Mouse (Mus musculus): ENCODE data around the gene Pla2g2d. TPM values are rescaled to one million over a fixed set of nuclear protein-coding genes. Genes with fewer than 3 reads are reported as not detected.

Pla2g2d gene
- polyA plus RNA-seq, 1 experiment from 2014 or later, result not detected

- WGBS, result 83% methylated on average over 9 of the region's 9 CpGs
- DNase-seq (ENCODE audit: low spot score), result no peak
- Histone ChIP-seq H3K4me3 (no peak overlapping the region), H3K9me3 (replicated peaks) (no peaks in the 10 kb centered on the region), H3K36me3 (no peaks in the 10 kb centered on the region), H3K27me3 (ENCODE audit: low read depth, poor library complexity, severe bottlenecking) (no peaks in the 10 kb centered on the region), H3K27ac (no peak overlapping the region), H3K4me1 (peaks cover 19% of the 10 kb centered on the region)
These were observed 21.1 kb upstream of the Pla2g2d start for GRCm38 (mm10) chr4:138754432-138754831.

GRCm38 (mm10) chr4:138755439-138755838 lies 20.1 kb upstream of the Pla2g2d start:
- no peak for DNase-seq (ENCODE audit: low spot score)
- Histone ChIP-seq H3K9me3 (replicated peaks) (no peaks in the 10 kb centered on the region), H3K27me3 (ENCODE audit: low read depth, poor library complexity, severe bottlenecking) (no peaks in the 10 kb centered on the region), H3K27ac (no peak overlapping the region), H3K4me1 (peaks cover 19% of the 10 kb centered on the region), H3K4me3 (no peak overlapping the region), H3K36me3 (no peaks in the 10 kb centered on the region)
- 84% methylated on average over 4 of the region's 4 CpGs for WGBS

- H3K27ac ChIP-seq, result no peak overlapping the region
- no peak for DNase-seq (ENCODE audit: low spot score)
- no peaks in the 10 kb centered on the region for H3K27me3 ChIP-seq (ENCODE audit: low read depth, poor library complexity, severe bottlenecking)
- 88% methylated on average over 11 of the region's 11 CpGs for WGBS
- H3K4me1 ChIP-seq, result peaks cover 19% of the 10 kb centered on the region
- H3K36me3 ChIP-seq, result no peaks in the 10 kb centered on the region
- H3K4me3 ChIP-seq, result no peak overlapping the region
- H3K9me3 ChIP-seq (replicated peaks), result no peaks in the 10 kb centered on the region
These were observed 19.6 kb upstream of the Pla2g2d start for GRCm38 (mm10) chr4:138755983-138756382.

- H3K36me3 ChIP-seq, result no peaks in the 10 kb centered on the region
- peak within 1 kb of the TSS; percentile 40 for H3K27ac ChIP-seq
- H3K4me3 ChIP-seq, result no peak within 1 kb of the TSS
- no peak for DNase-seq (ENCODE audit: low spot score)
- peaks cover 19% of the 10 kb centered on the region for H3K4me1 ChIP-seq
- no peaks in the 10 kb centered on the region for H3K9me3 ChIP-seq (replicated peaks)
- H3K27me3 ChIP-seq (ENCODE audit: low read depth, poor library complexity, severe bottlenecking), result no peaks in the 10 kb centered on the region
- WGBS, result 79% methylated on average over 8 of the region's 8 CpGs
These were observed 18.1 kb upstream of the Pla2g2d start, which contains the start of gene Pla2g2f for GRCm38 (mm10) chr4:138757416-138757815. Gene Pla2g2f (minus strand): TSS chr4:138757626.

- H3K27ac ChIP-seq, result no peak overlapping the region
- 87% methylated on average over 9 of the region's 9 CpGs for WGBS
- H3K9me3 ChIP-seq (replicated peaks), result no peaks in the 10 kb centered on the region
- no peak overlapping the region for H3K4me3 ChIP-seq
- H3K4me1 ChIP-seq, result no peaks in the 10 kb centered on the region
- H3K27me3 ChIP-seq (ENCODE audit: low read depth, poor library complexity, severe bottlenecking), result no peaks in the 10 kb centered on the region
- H3K36me3 ChIP-seq, result no peaks in the 10 kb centered on the region
- no peak for DNase-seq (ENCODE audit: low spot score)
These were observed 13.3 kb upstream of the Pla2g2d start for GRCm38 (mm10) chr4:138762266-138762665.

GRCm38 (mm10) chr4:138771970-138772369 lies 3.6 kb upstream of the Pla2g2d start:
- Histone ChIP-seq H3K4me1 (peaks cover 3% of the 10 kb centered on the region; the same call in 1 of the 2 replicates), H3K27ac (no peak overlapping the region), H3K4me3 (no peak overlapping the region), H3K27me3 (ENCODE audit: low read depth, poor library complexity, severe bottlenecking) (peaks cover 7% of the 10 kb centered on the region; the same call in 1 of the 2 replicates), H3K36me3 (no peaks in the 10 kb centered on the region), H3K9me3 (replicated peaks) (no peaks in the 10 kb centered on the region)
- WGBS, result 83% methylated on average over 10 of the region's 10 CpGs
- no peak for DNase-seq (ENCODE audit: low spot score)

- Histone ChIP-seq H3K9me3 (replicated peaks) (no peaks in the 10 kb centered on the region), H3K27me3 (ENCODE audit: low read depth, poor library complexity, severe bottlenecking) (peaks cover 12% of the 10 kb centered on the region; the same call in 1 of the 2 replicates)
- 88% methylated on average over 5 of the region's 5 CpGs for WGBS
These were observed 3.1 kb upstream of the Pla2g2d start for GRCm38 (mm10) chr4:138772386-138772785.

GRCm38 (mm10) chr4:138777417-138778407 lies 2.2 kb downstream of the Pla2g2d start:
- H3K36me3 ChIP-seq, result no peaks in the 10 kb centered on the region
- H3K27me3 ChIP-seq (ENCODE audit: low read depth, poor library complexity, severe bottlenecking), result peaks cover 12% of the 10 kb centered on the region; the same call in 1 of the 2 replicates
- no peak overlapping the region for H3K4me3 ChIP-seq
- peaks cover 7% of the 10 kb centered on the region for H3K4me1 ChIP-seq
- H3K9me3 ChIP-seq (replicated peaks), result no peaks in the 10 kb centered on the region
- no peak for DNase-seq (ENCODE audit: low spot score)
- peak overlapping the region; percentile 36; the same call in 1 of the 2 replicates for H3K27ac ChIP-seq
- WGBS, result 45% methylated on average over 20 of the region's 20 CpGs

More at GRCm38 (mm10) chr4:138772386-138772785, 3.1 kb upstream of the Pla2g2d start:
- H3K36me3 ChIP-seq, result no peaks in the 10 kb centered on the region
- no peak overlapping the region for H3K27ac ChIP-seq
- no peak for DNase-seq (ENCODE audit: low spot score)
- peaks cover 3% of the 10 kb centered on the region; the same call in 1 of the 2 replicates for H3K4me1 ChIP-seq
- no peak overlapping the region for H3K4me3 ChIP-seq

GRCm38 (mm10) chr4:138780300-138780699 lies 4.8 kb downstream of the Pla2g2d start:
- H3K4me3 ChIP-seq, result no peak overlapping the region
- DNase-seq (ENCODE audit: low spot score), result no peak
- H3K36me3 ChIP-seq, result no peaks in the 10 kb centered on the region
- peaks cover 7% of the 10 kb centered on the region for H3K4me1 ChIP-seq
- H3K27ac ChIP-seq, result no peak overlapping the region
- no peaks in the 10 kb centered on the region for H3K9me3 ChIP-seq (replicated peaks)
- WGBS, result 92% methylated on average over 5 of the region's 5 CpGs
- H3K27me3 ChIP-seq (ENCODE audit: low read depth, poor library complexity, severe bottlenecking), result peaks cover 12% of the 10 kb centered on the region; the same call in 1 of the 2 replicates

GRCm38 (mm10) chr4:138782098-138782497 lies 6.6 kb downstream of the Pla2g2d start:
- DNase-seq (ENCODE audit: low spot score), result no peak
- no peak overlapping the region for H3K4me3 ChIP-seq
- WGBS, result 87% methylated on average over 6 of the region's 6 CpGs
- H3K4me1 ChIP-seq, result peaks cover 7% of the 10 kb centered on the region
- H3K27me3 ChIP-seq (ENCODE audit: low read depth, poor library complexity, severe bottlenecking), result peaks cover 3% of the 10 kb centered on the region; the same call in 1 of the 2 replicates
- no peaks in the 10 kb centered on the region for H3K9me3 ChIP-seq (replicated peaks)
- H3K36me3 ChIP-seq, result no peaks in the 10 kb centered on the region
- no peak overlapping the region for H3K27ac ChIP-seq

- H3K4me1 ChIP-seq, result no peaks in the 10 kb centered on the region
- H3K27me3 ChIP-seq (ENCODE audit: low read depth, poor library complexity, severe bottlenecking), result no peaks in the 10 kb centered on the region
- H3K27ac ChIP-seq, result no peak overlapping the region
- H3K4me3 ChIP-seq, result no peak overlapping the region
- H3K36me3 ChIP-seq, result no peaks in the 10 kb centered on the region
- no peaks in the 10 kb centered on the region for H3K9me3 ChIP-seq (replicated peaks)
- no peak for DNase-seq (ENCODE audit: low spot score)
- 63% methylated on average over 4 of the region's 4 CpGs for WGBS
These were observed 10.2 kb downstream of the Pla2g2d start for GRCm38 (mm10) chr4:138785721-138786120.

GRCm38 (mm10) chr4:138786141-138786540 lies 10.6 kb downstream of the Pla2g2d start:
- no peaks in the 10 kb centered on the region for H3K9me3 ChIP-seq (replicated peaks)
- H3K4me1 ChIP-seq, result no peaks in the 10 kb centered on the region
- no peak overlapping the region for H3K27ac ChIP-seq
- no peak for DNase-seq (ENCODE audit: low spot score)
- no peak overlapping the region for H3K4me3 ChIP-seq
- WGBS, result 76% methylated on average over 4 of the region's 4 CpGs
- H3K36me3 ChIP-seq, result no peaks in the 10 kb centered on the region
- no peaks in the 10 kb centered on the region for H3K27me3 ChIP-seq (ENCODE audit: low read depth, poor library complexity, severe bottlenecking)

GRCm38 (mm10) chr4:138788381-138788780 lies 12.8 kb downstream of the Pla2g2d start:
- H3K4me3 ChIP-seq, result no peak overlapping the region
- no peaks in the 10 kb centered on the region for H3K36me3 ChIP-seq
- H3K4me1 ChIP-seq, result no peaks in the 10 kb centered on the region
- DNase-seq (ENCODE audit: low spot score), result no peak
- WGBS, result 76% methylated on average over 4 of the region's 4 CpGs
- H3K9me3 ChIP-seq (replicated peaks), result no peaks in the 10 kb centered on the region
- no peaks in the 10 kb centered on the region for H3K27me3 ChIP-seq (ENCODE audit: low read depth, poor library complexity, severe bottlenecking)
- H3K27ac ChIP-seq, result no peak overlapping the region

Data from limb, embryonic 10.5 days (tissue).